Mouse (Mus musculus): ENCODE measurements around the gene Fam43a. TPM values are rescaled to one million over a fixed set of nuclear protein-coding genes. Genes with fewer than 3 reads are reported as not detected.

The Fam43a gene
- polyA plus RNA-seq, 1 experiment from 2014 or later, result 5.4 TPM

GRCm38 (mm10) chr16:30640591-30640990 is 41.1 kb downstream of the Fam43a start:
- no peaks in the 10 kb centered on the region; the same call in 1 of the 2 replicates for H3K4me1 ChIP-seq (ENCODE audit: control insufficient read depth, insufficient read depth, low read length)
- no peak overlapping the region for H3K4me3 ChIP-seq (ENCODE audit: low read depth, low read length)
- ATAC-seq (ENCODE audit: low FRiP score) (no peak), DNase-seq (ENCODE audit: low spot score, missing footprints) (peak; percentile 71)
- no peaks in the 10 kb centered on the region; the same call in 1 of the 2 replicates for H3K9me3 ChIP-seq (ENCODE audit: control insufficient read depth, low read length)
- WGBS, result 14% methylated on average over 2 of the region's 2 CpGs
- no peaks in the 10 kb centered on the region for H3K27me3 ChIP-seq (ENCODE audit: control insufficient read depth, insufficient read depth, low read length)
- no peak overlapping the region for H3K27ac ChIP-seq (ENCODE audit: low read depth, low read length)
- no peak overlapping the region for H3K4me2 ChIP-seq
- no peaks in the 10 kb centered on the region for H3K36me3 ChIP-seq (ENCODE audit: control insufficient read depth, insufficient read depth, low read length)
- H3K9ac ChIP-seq (ENCODE audit: low read length), result no peak overlapping the region

- Histone ChIP-seq H3K27ac (ENCODE audit: low read depth, low read length) (no peak overlapping the region), H3K4me1 (ENCODE audit: control insufficient read depth, insufficient read depth, low read length) (no peaks in the 10 kb centered on the region; the same call in 1 of the 2 replicates), H3K4me3 (ENCODE audit: low read depth, low read length) (no peak overlapping the region), H3K36me3 (ENCODE audit: control insufficient read depth, insufficient read depth, low read length) (no peaks in the 10 kb centered on the region), H3K9ac (ENCODE audit: low read length) (no peak overlapping the region), H3K4me2 (no peak overlapping the region), H3K9me3 (ENCODE audit: control insufficient read depth, low read length) (no peaks in the 10 kb centered on the region; the same call in 1 of the 2 replicates), H3K27me3 (ENCODE audit: control insufficient read depth, insufficient read depth, low read length) (no peaks in the 10 kb centered on the region)
- no peak for DNase-seq (ENCODE audit: low spot score, missing footprints)
- ATAC-seq (ENCODE audit: low FRiP score), result no peak
- WGBS, result 13% methylated on average over 4 of the region's 4 CpGs
These were observed 41.9 kb downstream of the Fam43a start for GRCm38 (mm10) chr16:30641408-30641807.

GRCm38 (mm10) chr16:30642229-30642628 is 42.7 kb downstream of the Fam43a start:
- H3K4me1 ChIP-seq (ENCODE audit: control insufficient read depth, insufficient read depth, low read length), result no peaks in the 10 kb centered on the region; the same call in 1 of the 2 replicates
- 86% methylated on average over 3 of the region's 3 CpGs for WGBS
- ATAC-seq (ENCODE audit: low FRiP score) (no peak), DNase-seq (ENCODE audit: low spot score, missing footprints) (no peak)
- no peak overlapping the region for H3K9ac ChIP-seq (ENCODE audit: low read length)
- no peaks in the 10 kb centered on the region for H3K36me3 ChIP-seq (ENCODE audit: control insufficient read depth, insufficient read depth, low read length)
- no peaks in the 10 kb centered on the region; the same call in 1 of the 2 replicates for H3K9me3 ChIP-seq (ENCODE audit: control insufficient read depth, low read length)
- H3K4me2 ChIP-seq, result no peak overlapping the region
- no peak overlapping the region for H3K27ac ChIP-seq (ENCODE audit: low read depth, low read length)
- no peaks in the 10 kb centered on the region for H3K27me3 ChIP-seq (ENCODE audit: control insufficient read depth, insufficient read depth, low read length)
- H3K4me3 ChIP-seq (ENCODE audit: low read depth, low read length), result no peak overlapping the region

- H3K4me1 ChIP-seq (ENCODE audit: control insufficient read depth, insufficient read depth, low read length), result no peaks in the 10 kb centered on the region; the same call in 1 of the 2 replicates
- H3K4me3 ChIP-seq (ENCODE audit: low read depth, low read length), result no peak overlapping the region
- no peak for ATAC-seq (ENCODE audit: low FRiP score)
- no peak overlapping the region for H3K27ac ChIP-seq (ENCODE audit: low read depth, low read length)
- DNase-seq (ENCODE audit: low spot score, missing footprints), result no peak
- peaks cover 3% of the 10 kb centered on the region; the same call in 1 of the 2 replicates for H3K9me3 ChIP-seq (ENCODE audit: control insufficient read depth, low read length)
- no peak overlapping the region for H3K4me2 ChIP-seq
- no peak overlapping the region for H3K9ac ChIP-seq (ENCODE audit: low read length)
- no peaks in the 10 kb centered on the region for H3K27me3 ChIP-seq (ENCODE audit: control insufficient read depth, insufficient read depth, low read length)
- H3K36me3 ChIP-seq (ENCODE audit: control insufficient read depth, insufficient read depth, low read length), result no peaks in the 10 kb centered on the region
- WGBS, result 90% methylated on average over 4 of the region's 4 CpGs
These were observed 45.5 kb downstream of the Fam43a start for GRCm38 (mm10) chr16:30644981-30645380.

- Histone ChIP-seq H3K4me3 (ENCODE audit: low read depth, low read length) (no peak overlapping the region), H3K4me2 (no peak overlapping the region), H3K27me3 (ENCODE audit: control insufficient read depth, insufficient read depth, low read length) (no peaks in the 10 kb centered on the region), H3K9me3 (ENCODE audit: control insufficient read depth, low read length) (peaks cover 3% of the 10 kb centered on the region; the same call in 1 of the 2 replicates), H3K4me1 (ENCODE audit: control insufficient read depth, insufficient read depth, low read length) (no peaks in the 10 kb centered on the region), H3K27ac (ENCODE audit: low read depth, low read length) (no peak overlapping the region), H3K36me3 (ENCODE audit: control insufficient read depth, insufficient read depth, low read length) (no peaks in the 10 kb centered on the region), H3K9ac (ENCODE audit: low read length) (no peak overlapping the region)
- no peak for ATAC-seq (ENCODE audit: low FRiP score)
- WGBS, result 29% methylated on average over 9 of the region's 9 CpGs
- DNase-seq (ENCODE audit: low spot score, missing footprints), result no peak
These were observed 46.5 kb downstream of the Fam43a start for GRCm38 (mm10) chr16:30645841-30646558.

GRCm38 (mm10) chr16:30646856-30647255 is 47.3 kb downstream of the Fam43a start:
- H3K9me3 ChIP-seq (ENCODE audit: control insufficient read depth, low read length), result peaks cover 3% of the 10 kb centered on the region; the same call in 1 of the 2 replicates
- H3K27ac ChIP-seq (ENCODE audit: low read depth, low read length), result no peak overlapping the region
- H3K4me1 ChIP-seq (ENCODE audit: control insufficient read depth, insufficient read depth, low read length), result no peaks in the 10 kb centered on the region
- no peak overlapping the region for H3K9ac ChIP-seq (ENCODE audit: low read length)
- ATAC-seq (ENCODE audit: low FRiP score), result no peak
- WGBS, result 77% methylated on average over 3 of the region's 3 CpGs
- H3K4me2 ChIP-seq, result no peak overlapping the region
- no peaks in the 10 kb centered on the region for H3K27me3 ChIP-seq (ENCODE audit: control insufficient read depth, insufficient read depth, low read length)
- no peak for DNase-seq (ENCODE audit: low spot score, missing footprints)
- H3K4me3 ChIP-seq (ENCODE audit: low read depth, low read length), result no peak overlapping the region
- no peaks in the 10 kb centered on the region for H3K36me3 ChIP-seq (ENCODE audit: control insufficient read depth, insufficient read depth, low read length)

GRCm38 (mm10) chr16:30651292-30651691 is 51.8 kb downstream of the Fam43a start:
- Histone ChIP-seq H3K9me3 (ENCODE audit: control insufficient read depth, low read length) (peaks cover 3% of the 10 kb centered on the region; the same call in 1 of the 2 replicates), H3K4me1 (ENCODE audit: control insufficient read depth, insufficient read depth, low read length) (0 out of 2 replicates have a peak, but pooled peaks cover 2% of the 10 kb centered on the region), H3K27me3 (ENCODE audit: control insufficient read depth, insufficient read depth, low read length) (no peaks in the 10 kb centered on the region), H3K36me3 (ENCODE audit: control insufficient read depth, insufficient read depth, low read length) (no peaks in the 10 kb centered on the region), H3K9ac (ENCODE audit: low read length) (no peak overlapping the region), H3K27ac (ENCODE audit: low read depth, low read length) (no peak overlapping the region), H3K4me2 (no peak overlapping the region), H3K4me3 (ENCODE audit: low read depth, low read length) (no peak overlapping the region)
- DNase-seq (ENCODE audit: low spot score, missing footprints) (no peak), ATAC-seq (ENCODE audit: low FRiP score) (no peak)
- 84% methylated on average over 1 of the region's 1 CpGs for WGBS

Other genes with a start within 250 kb of the Fam43a start
- gene Atp13a3, start 193.7 kb upstream of the Fam43a start, polyA plus RNA-seq (2014; fragmentation: Nextera tagmentation; extraction: Ambion mirVana), result 11.0 and 11.1 TPM in 2 replicates
- gene Tmem44, start 48.9 kb upstream of the Fam43a start, polyA plus RNA-seq (2014; fragmentation: Nextera tagmentation; extraction: Ambion mirVana), result 26.6 and 27.9 TPM in 2 replicates
- 84.7 and 89.3 TPM in 2 replicates for gene Lsg1, start 12.1 kb upstream of the Fam43a start, polyA plus RNA-seq (2014; fragmentation: Nextera tagmentation; extraction: Ambion mirVana)